Mouse (Mus musculus): ENCODE data around the gene Zfp655. TPM values are rescaled to one million over a fixed set of nuclear protein-coding genes. Genes with fewer than 3 reads are reported as not detected.

Gene Zfp655
- polyA plus RNA-seq (2015; fragmentation: Nextera tagmentation; extraction: Ambion mirVana), result 30.3 and 32.2 TPM in 2 replicates

DNA sequence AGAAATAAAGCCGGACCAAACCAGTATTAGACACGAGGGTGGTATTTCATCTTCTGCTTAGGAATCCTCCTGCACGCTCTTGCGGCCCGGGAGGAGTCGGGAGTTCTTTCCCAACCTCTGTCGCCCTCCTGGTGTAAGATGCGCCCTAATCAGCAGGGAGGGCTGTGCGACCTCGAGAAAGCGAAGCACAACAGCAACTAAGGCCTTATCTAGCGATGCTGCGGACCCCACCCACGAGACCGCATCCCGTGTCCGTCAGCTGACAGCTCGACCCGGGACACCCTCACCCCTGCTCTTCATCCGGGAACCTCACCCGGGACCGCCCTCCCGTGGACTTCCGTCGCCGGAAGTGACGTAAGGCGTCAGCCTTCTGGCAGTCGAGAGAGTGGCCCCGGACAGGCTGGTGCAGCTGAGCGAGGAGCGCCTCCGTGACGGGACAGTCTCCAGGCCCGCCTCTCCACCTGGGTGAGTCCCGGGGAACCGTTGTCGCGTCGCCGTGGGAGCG lies at the start of gene Zfp655:
TSS of gene Zfp655 (plus strand) at position 349 of the 505 bp plus-strand sequence.
- peak within 1 kb of the TSS; percentile 98 for H3K9ac ChIP-seq
- H3K4me2 ChIP-seq, result peak within 1 kb of the TSS; percentile 76
- ATAC-seq (ENCODE audit: borderline replicate concordance, extremely low read depth, low FRiP score, low TSS enrichment), result peak; percentile 98
- no peaks in the 10 kb centered on the region for H3K27me3 ChIP-seq
- peaks cover 16% of the 10 kb centered on the region for H3K4me1 ChIP-seq
- WGBS, result under 1% methylated on average over 42 of the region's 42 CpGs
- H3K4me3 ChIP-seq, result peak within 1 kb of the TSS; percentile 95
- H3K27ac ChIP-seq, result peak within 1 kb of the TSS; percentile 76
- H3K36me3 ChIP-seq, result peaks cover 29% of the 10 kb centered on the region
- no peaks in the 10 kb centered on the region for H3K9me3 ChIP-seq

DNA sequence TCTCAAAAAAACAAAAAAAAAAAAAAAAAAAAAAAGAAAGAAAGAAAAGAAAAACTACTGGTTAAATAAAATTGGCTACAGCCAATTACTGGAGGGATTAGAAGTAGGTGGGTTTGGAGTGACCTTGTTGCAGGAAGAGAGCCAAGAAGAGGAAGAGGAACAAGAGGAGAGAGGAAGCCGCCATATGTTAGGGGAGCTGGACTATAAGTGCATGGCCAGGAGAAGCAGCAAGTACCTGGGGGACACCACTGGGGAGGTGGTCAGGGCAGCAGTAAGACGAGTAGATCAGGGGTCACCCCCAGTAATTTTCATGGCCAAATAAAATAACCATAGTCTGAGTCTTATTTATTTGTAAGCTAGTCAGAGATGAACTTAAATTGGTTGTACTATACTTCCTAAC lies 46.3 kb upstream of the Zfp655 start:
- no peak overlapping the region for H3K4me3 ChIP-seq
- H3K27me3 ChIP-seq, result no peaks in the 10 kb centered on the region
- no peak overlapping the region for H3K27ac ChIP-seq
- no peak overlapping the region for H3K9ac ChIP-seq
- no peaks in the 10 kb centered on the region for H3K9me3 ChIP-seq
- ATAC-seq (ENCODE audit: borderline replicate concordance, extremely low read depth, low FRiP score, low TSS enrichment), result no peak
- peaks cover 9% of the 10 kb centered on the region for H3K4me1 ChIP-seq
- H3K36me3 ChIP-seq, result peaks cover 72% of the 10 kb centered on the region
- no peak overlapping the region for H3K4me2 ChIP-seq
- 91% methylated on average over 2 of the region's 2 CpGs for WGBS

- Histone ChIP-seq H3K27me3 (no peaks in the 10 kb centered on the region), H3K36me3 (peaks cover 35% of the 10 kb centered on the region), H3K4me3 (no peak overlapping the region), H3K9me3 (no peaks in the 10 kb centered on the region), H3K4me2 (no peak overlapping the region), H3K27ac (no peak overlapping the region), H3K4me1 (peaks cover 13% of the 10 kb centered on the region), H3K9ac (no peak overlapping the region)
- 91% methylated on average over 6 of the region's 6 CpGs for WGBS
- ATAC-seq (ENCODE audit: borderline replicate concordance, extremely low read depth, low FRiP score, low TSS enrichment), result no peak
Observed at GRCm38 (mm10) chr5:145189416-145189815, 42.1 kb upstream of the Zfp655 start.

DNA sequence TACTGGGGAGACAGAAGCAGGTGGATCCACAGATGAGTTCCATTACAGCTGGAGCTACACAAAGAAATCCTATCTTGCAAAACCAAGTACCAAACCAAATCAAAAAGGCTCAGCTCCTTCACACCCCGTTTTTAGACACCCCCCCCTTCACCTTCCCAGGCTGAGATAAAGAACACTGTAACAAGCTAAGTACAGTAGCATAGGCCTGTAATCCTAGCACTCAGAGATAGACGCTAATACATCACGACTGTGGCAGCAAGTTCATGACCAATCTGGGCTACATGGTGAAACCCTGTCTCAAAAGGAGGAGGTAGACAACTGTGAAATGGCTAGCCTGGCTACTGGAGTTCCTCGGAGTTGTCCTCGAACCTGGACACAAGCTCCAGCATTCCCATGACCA lies 41.1 kb upstream of the Zfp655 start:
- Histone ChIP-seq H3K4me3 (peak overlapping the region; percentile 66), H3K27me3 (no peaks in the 10 kb centered on the region), H3K36me3 (peaks cover 36% of the 10 kb centered on the region), H3K9ac (peak overlapping the region; percentile 79), H3K9me3 (no peaks in the 10 kb centered on the region), H3K4me1 (peaks cover 13% of the 10 kb centered on the region), H3K27ac (no peak overlapping the region), H3K4me2 (peak overlapping the region; percentile 72)
- 35% methylated on average over 5 of the region's 5 CpGs for WGBS
- ATAC-seq (ENCODE audit: borderline replicate concordance, extremely low read depth, low FRiP score, low TSS enrichment), result no peak

DNA sequence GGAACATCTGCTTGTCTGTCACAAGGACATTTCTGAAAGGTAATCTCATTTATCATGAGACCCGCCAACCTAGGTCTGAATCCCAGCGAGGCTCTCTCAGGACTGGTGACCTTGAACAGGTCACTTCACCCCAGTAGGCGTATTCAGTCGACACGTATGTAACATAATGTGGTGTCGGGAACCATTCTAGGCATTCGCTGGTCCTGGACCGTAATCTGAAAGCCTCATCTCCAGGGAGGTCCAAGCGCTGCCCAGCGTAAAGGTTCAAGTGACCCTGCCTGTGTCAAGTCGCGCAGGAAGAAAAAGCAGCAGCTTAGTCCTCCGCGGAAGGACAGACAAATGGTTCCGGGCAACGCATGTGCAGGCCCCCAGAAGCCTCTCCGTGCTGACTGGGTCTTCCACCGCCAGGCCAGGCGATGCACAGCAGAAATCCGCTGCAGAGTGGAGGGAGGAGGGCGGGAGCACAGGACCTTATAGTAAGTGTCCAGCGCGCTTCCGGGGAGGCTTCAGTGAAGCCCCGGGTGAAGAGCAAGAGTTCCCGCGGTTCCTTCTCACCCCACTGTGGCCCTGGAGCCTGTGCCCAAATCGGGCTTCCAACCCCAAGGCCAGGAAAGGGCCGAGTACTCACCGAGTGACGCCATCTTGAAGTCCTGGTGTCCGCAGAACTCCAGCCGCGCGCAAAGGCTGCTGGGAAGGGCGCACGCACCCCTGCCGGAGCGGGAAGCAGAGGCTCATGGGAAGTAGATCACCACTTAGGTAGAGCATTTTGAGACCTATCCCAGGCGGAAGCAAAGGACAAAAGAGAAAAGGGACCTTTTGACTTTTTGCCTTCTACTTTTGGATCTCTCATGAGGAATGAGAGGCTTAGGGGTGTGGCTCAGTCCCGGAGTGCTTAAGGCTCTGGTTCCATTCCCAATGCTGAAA lies 40.4 kb upstream of the Zfp655 start:
- H3K4me1 ChIP-seq, result peaks cover 13% of the 10 kb centered on the region
- H3K36me3 ChIP-seq, result peaks cover 35% of the 10 kb centered on the region
- H3K27me3 ChIP-seq, result no peaks in the 10 kb centered on the region
- H3K4me2 ChIP-seq, result peak overlapping the region; percentile 72
- peak overlapping the region; percentile 79 for H3K27ac ChIP-seq
- peak overlapping the region; percentile 79 for H3K9ac ChIP-seq
- WGBS, result under 1% methylated on average over 41 of the region's 41 CpGs
- H3K9me3 ChIP-seq, result no peaks in the 10 kb centered on the region
- ATAC-seq (ENCODE audit: borderline replicate concordance, extremely low read depth, low FRiP score, low TSS enrichment), result peak; percentile 91
- peak overlapping the region; percentile 66 for H3K4me3 ChIP-seq

- Histone ChIP-seq H3K4me2 (peak within 1 kb of the TSS; percentile 72), H3K36me3 (peaks cover 27% of the 10 kb centered on the region), H3K27me3 (no peaks in the 10 kb centered on the region), H3K9ac (peak within 1 kb of the TSS; percentile 79), H3K4me1 (peaks cover 13% of the 10 kb centered on the region), H3K9me3 (no peaks in the 10 kb centered on the region), H3K4me3 (peak within 1 kb of the TSS; percentile 66), H3K27ac (peak within 1 kb of the TSS; percentile 79)
- WGBS, result 82% methylated on average over 2 of the region's 2 CpGs
- ATAC-seq (ENCODE audit: borderline replicate concordance, extremely low read depth, low FRiP score, low TSS enrichment), result no peak
Observed at GRCm38 (mm10) chr5:145191962-145192361, 39.6 kb upstream of the Zfp655 start, which contains the start of gene Atp5j2. TSS of gene Atp5j2 (minus strand) at chr5:145192062.

DNA sequence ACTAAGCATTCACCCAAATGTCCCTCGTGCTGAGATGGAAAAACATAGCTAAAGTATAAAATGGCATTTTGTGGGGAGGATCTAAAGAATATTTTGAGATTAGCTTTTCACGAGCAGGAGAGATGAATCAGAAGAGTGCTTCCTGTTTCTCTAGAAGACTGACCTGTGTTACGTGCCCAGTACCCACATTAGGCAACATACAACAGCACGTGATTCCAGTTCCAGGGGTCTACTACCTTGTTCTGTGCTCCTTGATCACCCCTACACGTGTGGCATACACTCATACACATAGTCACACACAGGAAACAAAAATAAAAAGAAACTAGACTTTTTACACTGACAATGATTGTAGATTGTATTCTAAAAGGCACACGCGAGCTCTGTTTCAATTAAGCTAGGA lies 31.1 kb upstream of the Zfp655 start:
- Histone ChIP-seq H3K4me3 (peak overlapping the region; percentile 89), H3K9me3 (no peaks in the 10 kb centered on the region), H3K27me3 (no peaks in the 10 kb centered on the region), H3K27ac (no peak overlapping the region), H3K9ac (no peak overlapping the region), H3K4me2 (peak overlapping the region; percentile 96; the same call in 1 of the 2 replicates), H3K4me1 (peaks cover 20% of the 10 kb centered on the region), H3K36me3 (peaks cover 11% of the 10 kb centered on the region)
- WGBS, result 71% methylated on average over 7 of the region's 7 CpGs
- ATAC-seq (ENCODE audit: borderline replicate concordance, extremely low read depth, low FRiP score, low TSS enrichment), result no peak

GRCm38 (mm10) chr5:145201321-145201991 lies 30.1 kb upstream of the Zfp655 start, which contains the start of gene Zkscan14:
TSS of gene Zkscan14 (minus strand) at chr5:145201868.
- no peak for ATAC-seq (ENCODE audit: borderline replicate concordance, extremely low read depth, low FRiP score, low TSS enrichment)
- WGBS, result under 1% methylated on average over 37 of the region's 37 CpGs
- peak within 1 kb of the TSS; percentile 96 for H3K4me2 ChIP-seq
- H3K9me3 ChIP-seq, result no peaks in the 10 kb centered on the region
- peak within 1 kb of the TSS; percentile 41; the same call in 1 of the 2 replicates for H3K27ac ChIP-seq
- H3K4me3 ChIP-seq, result peak within 1 kb of the TSS; percentile 89
- peaks cover 29% of the 10 kb centered on the region for H3K4me1 ChIP-seq
- peak within 1 kb of the TSS; percentile 77 for H3K9ac ChIP-seq
- H3K27me3 ChIP-seq, result no peaks in the 10 kb centered on the region
- H3K36me3 ChIP-seq, result 0 out of 2 replicates have a peak, but pooled peaks cover 5% of the 10 kb centered on the region

- 53% methylated on average over 3 of the region's 3 CpGs for WGBS
Observed at GRCm38 (mm10) chr5:145202446-145202845, 29.1 kb upstream of the Zfp655 start.

GRCm38 (mm10) chr5:145203936-145204691 lies 27.4 kb upstream of the Zfp655 start, which contains the start of gene Zkscan5:
TSS of gene Zkscan5 (plus strand) at chr5:145204562.
- H3K4me1 ChIP-seq, result peaks cover 31% of the 10 kb centered on the region
- no peaks in the 10 kb centered on the region for H3K27me3 ChIP-seq
- ATAC-seq (ENCODE audit: borderline replicate concordance, extremely low read depth, low FRiP score, low TSS enrichment), result peak; percentile 97
- peak within 1 kb of the TSS; percentile 61 for H3K4me3 ChIP-seq
- H3K9ac ChIP-seq, result peak within 1 kb of the TSS; percentile 60
- WGBS, result under 1% methylated on average over 22 of the region's 22 CpGs
- peak within 1 kb of the TSS; percentile 90 for H3K27ac ChIP-seq
- H3K36me3 ChIP-seq, result peaks cover 11% of the 10 kb centered on the region; the same call in 1 of the 2 replicates
- H3K9me3 ChIP-seq, result no peaks in the 10 kb centered on the region
- H3K4me2 ChIP-seq, result peak within 1 kb of the TSS; percentile 74

More at GRCm38 (mm10) chr5:145202446-145202845, 29.1 kb upstream of the Zfp655 start:
- no peak overlapping the region for H3K4me3 ChIP-seq
- H3K9ac ChIP-seq, result no peak overlapping the region
- no peak for ATAC-seq (ENCODE audit: borderline replicate concordance, extremely low read depth, low FRiP score, low TSS enrichment)
- no peaks in the 10 kb centered on the region for H3K9me3 ChIP-seq
- H3K4me2 ChIP-seq, result peak overlapping the region; percentile 96; the same call in 1 of the 2 replicates
- H3K4me1 ChIP-seq, result peaks cover 31% of the 10 kb centered on the region
- no peaks in the 10 kb centered on the region for H3K27me3 ChIP-seq
- no peak overlapping the region for H3K27ac ChIP-seq
- H3K36me3 ChIP-seq, result peaks cover 6% of the 10 kb centered on the region; the same call in 1 of the 2 replicates

DNA sequence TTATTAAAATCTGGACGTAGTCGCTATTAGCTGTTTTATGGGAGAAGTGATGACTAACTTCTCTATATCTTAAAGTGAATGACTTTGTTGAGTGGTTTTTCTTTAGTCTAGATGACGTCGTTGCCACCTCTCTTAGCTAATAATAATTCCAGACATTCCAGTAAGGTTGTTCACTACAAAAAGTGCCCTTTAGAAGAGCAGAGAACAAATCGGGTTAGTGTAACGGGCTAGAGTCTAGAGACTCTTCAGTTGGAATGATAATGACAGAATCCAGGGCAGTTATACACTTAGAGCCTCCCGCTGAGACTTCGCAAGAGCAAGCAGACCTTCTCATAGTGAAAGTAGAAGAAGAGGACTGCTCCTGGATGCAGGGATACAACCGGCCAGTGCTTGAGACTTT lies 26.5 kb upstream of the Zfp655 start:
- ATAC-seq (ENCODE audit: borderline replicate concordance, extremely low read depth, low FRiP score, low TSS enrichment), result no peak
- H3K27ac ChIP-seq, result peak overlapping the region; percentile 29

More for the DNA sequence above, 26.5 kb upstream of the Zfp655 start:
- Histone ChIP-seq H3K4me3 (peak overlapping the region; percentile 61), H3K9me3 (no peaks in the 10 kb centered on the region), H3K4me2 (peak overlapping the region; percentile 74), H3K9ac (peak overlapping the region; percentile 21; the same call in 1 of the 2 replicates), H3K36me3 (peaks cover 13% of the 10 kb centered on the region; the same call in 1 of the 2 replicates), H3K4me1 (peaks cover 31% of the 10 kb centered on the region), H3K27me3 (no peaks in the 10 kb centered on the region)
- 14% methylated on average over 9 of the region's 9 CpGs for WGBS
